Mouse (Mus musculus): ENCODE data around the gene Hmgb4.

DNA sequence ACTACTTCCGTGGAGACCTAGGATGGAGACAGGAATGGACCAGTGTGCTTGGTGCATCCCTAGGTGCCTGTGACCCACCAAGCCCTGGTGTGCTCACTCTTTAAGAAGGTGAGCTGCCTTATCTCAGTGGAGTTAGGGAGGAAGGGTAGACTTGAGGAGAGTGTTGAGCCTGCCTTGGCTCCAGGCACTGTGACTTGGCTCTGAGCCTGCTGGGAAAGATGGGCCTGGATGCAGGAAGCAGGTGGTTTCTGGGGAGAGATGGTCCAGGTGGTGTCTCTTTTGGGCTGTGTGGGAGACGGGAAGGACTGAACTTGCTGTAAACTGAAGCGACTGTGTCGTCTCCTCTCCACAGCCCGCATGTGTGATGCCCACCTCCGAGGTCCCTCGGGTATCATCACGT lies 45.3 kb upstream of the Hmgb4 start:
- no peak for TF ChIP-seq EP300 (IDR thresholded peaks at IDR 0.05; ENCODE audit: low read depth)
- no peak for TF ChIP-seq CTCF (IDR thresholded peaks at IDR 0.05; ENCODE audit: low read depth)

Measured in liver, embryonic 14.5 days (tissue).